Mouse (Mus musculus): Measurements from ENCODE around the gene Mpzl1. TPM values are rescaled to one million over a fixed set of nuclear protein-coding genes. Genes with fewer than 3 reads are reported as not detected.

Gene Mpzl1
- polyA plus RNA-seq, 1 experiment from 2014 or later: 56.3 TPM

- H3K27ac ChIP-seq (ENCODE audit: low read depth, low read length): no peak overlapping the region
- H3K4me3 ChIP-seq (ENCODE audit: low read depth, low read length): no peak overlapping the region
- no peaks in the 10 kb centered on the region for H3K9me3 ChIP-seq (ENCODE audit: control insufficient read depth)
- no peaks in the 10 kb centered on the region for H3K27me3 ChIP-seq (replicated peaks; ENCODE audit: control insufficient read depth, insufficient read depth, low read length)
- TF ChIP-seq CTCF (IDR thresholded peaks at IDR 0.05; ENCODE audit: low read depth): 0 out of 2 replicates have a peak, but pooled peaks have one; percentile 18
- peak; percentile 26; the same call in 1 of the 2 replicates for ATAC-seq
- no peak overlapping the region for H3K9ac ChIP-seq (ENCODE audit: low read depth, low read length)
- H3K4me2 ChIP-seq (replicated peaks; ENCODE audit: low read depth): no peak overlapping the region
- WGBS: 85% methylated on average over 14 of the region's 14 CpGs
- H3K4me1 ChIP-seq (replicated peaks; ENCODE audit: control insufficient read depth, insufficient read depth, low read length): no peaks in the 10 kb centered on the region
- H3K36me3 ChIP-seq (ENCODE audit: control insufficient read depth, insufficient read depth): peaks cover 4% of the 10 kb centered on the region; the same call in 1 of the 2 replicates
These were observed 19.0 kb upstream of the Mpzl1 start for GRCm38 (mm10) chr1:165653126-165653885.

DNA sequence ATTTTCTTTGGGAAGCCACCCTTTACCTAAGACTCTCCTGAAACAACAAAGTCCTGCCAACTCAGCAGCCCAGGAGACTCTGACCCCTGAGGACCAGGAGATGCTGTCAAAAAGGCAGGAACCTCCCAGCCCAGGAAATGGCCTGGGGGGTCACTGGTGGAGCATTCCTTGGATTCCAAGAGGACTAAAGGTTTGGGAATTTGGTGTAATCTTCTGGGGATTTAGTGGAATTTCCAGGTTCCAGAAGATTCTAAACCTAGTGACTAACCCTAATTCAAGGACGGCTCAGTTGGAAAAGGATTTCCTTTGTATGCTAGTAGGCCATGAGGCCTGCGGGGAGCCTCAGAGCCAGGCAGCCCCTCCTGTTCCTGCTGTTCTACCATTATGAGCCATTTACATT lies 18.2 kb upstream of the Mpzl1 start:
- Histone ChIP-seq H3K4me3 (ENCODE audit: low read depth, low read length) (no peak overlapping the region), H3K9ac (ENCODE audit: low read depth, low read length) (no peak overlapping the region), H3K27me3 (replicated peaks; ENCODE audit: control insufficient read depth, insufficient read depth, low read length) (no peaks in the 10 kb centered on the region), H3K27ac (ENCODE audit: low read depth, low read length) (no peak overlapping the region), H3K4me1 (replicated peaks; ENCODE audit: control insufficient read depth, insufficient read depth, low read length) (no peaks in the 10 kb centered on the region), H3K9me3 (ENCODE audit: control insufficient read depth) (no peaks in the 10 kb centered on the region), H3K36me3 (ENCODE audit: control insufficient read depth, insufficient read depth) (peaks cover 4% of the 10 kb centered on the region; the same call in 1 of the 2 replicates), H3K4me2 (replicated peaks; ENCODE audit: low read depth) (no peak overlapping the region)
- no peak for ATAC-seq
- 75% methylated on average over 2 of the region's 2 CpGs for WGBS
- no peak for TF ChIP-seq CTCF (IDR thresholded peaks at IDR 0.05; ENCODE audit: low read depth)

GRCm38 (mm10) chr1:165651158-165651557 lies 16.8 kb upstream of the Mpzl1 start:
- no peak overlapping the region for H3K4me3 ChIP-seq (ENCODE audit: low read depth, low read length)
- H3K9me3 ChIP-seq (ENCODE audit: control insufficient read depth): no peaks in the 10 kb centered on the region
- TF ChIP-seq CTCF (IDR thresholded peaks at IDR 0.05; ENCODE audit: low read depth): no peak
- no peaks in the 10 kb centered on the region for H3K4me1 ChIP-seq (replicated peaks; ENCODE audit: control insufficient read depth, insufficient read depth, low read length)
- 35% methylated on average over 5 of the region's 5 CpGs for WGBS
- no peaks in the 10 kb centered on the region for H3K27me3 ChIP-seq (replicated peaks; ENCODE audit: control insufficient read depth, insufficient read depth, low read length)
- peaks cover 4% of the 10 kb centered on the region; the same call in 1 of the 2 replicates for H3K36me3 ChIP-seq (ENCODE audit: control insufficient read depth, insufficient read depth)
- no peak overlapping the region for H3K27ac ChIP-seq (ENCODE audit: low read depth, low read length)
- no peak overlapping the region for H3K9ac ChIP-seq (ENCODE audit: low read depth, low read length)
- ATAC-seq: no peak
- no peak overlapping the region; the same call in 1 of the 2 replicates for H3K4me2 ChIP-seq (replicated peaks; ENCODE audit: low read depth)

- Histone ChIP-seq H3K4me2 (replicated peaks; ENCODE audit: low read depth) (no peak overlapping the region), H3K9ac (ENCODE audit: low read depth, low read length) (no peak overlapping the region), H3K36me3 (ENCODE audit: control insufficient read depth, insufficient read depth) (no peaks in the 10 kb centered on the region), H3K27me3 (replicated peaks; ENCODE audit: control insufficient read depth, insufficient read depth, low read length) (no peaks in the 10 kb centered on the region), H3K9me3 (ENCODE audit: control insufficient read depth) (no peaks in the 10 kb centered on the region), H3K4me3 (ENCODE audit: low read depth, low read length) (no peak overlapping the region), H3K27ac (ENCODE audit: low read depth, low read length) (no peak overlapping the region), H3K4me1 (replicated peaks; ENCODE audit: control insufficient read depth, insufficient read depth, low read length) (no peaks in the 10 kb centered on the region)
- ATAC-seq: no peak
- 0 out of 2 replicates have a peak, but pooled peaks have one; percentile 13 for TF ChIP-seq CTCF (IDR thresholded peaks at IDR 0.05; ENCODE audit: low read depth)
- 73% methylated on average over 4 of the region's 4 CpGs for WGBS
These were observed 10.8 kb upstream of the Mpzl1 start for GRCm38 (mm10) chr1:165645102-165645501.

- TF ChIP-seq CTCF (IDR thresholded peaks at IDR 0.05; ENCODE audit: low read depth): no peak
- Histone ChIP-seq H3K27ac (ENCODE audit: low read depth, low read length) (no peak overlapping the region), H3K4me3 (ENCODE audit: low read depth, low read length) (no peak overlapping the region), H3K9me3 (ENCODE audit: control insufficient read depth) (no peaks in the 10 kb centered on the region), H3K27me3 (replicated peaks; ENCODE audit: control insufficient read depth, insufficient read depth, low read length) (no peaks in the 10 kb centered on the region), H3K9ac (ENCODE audit: low read depth, low read length) (no peak overlapping the region), H3K4me1 (replicated peaks; ENCODE audit: control insufficient read depth, insufficient read depth, low read length) (no peaks in the 10 kb centered on the region), H3K4me2 (replicated peaks; ENCODE audit: low read depth) (no peak overlapping the region), H3K36me3 (ENCODE audit: control insufficient read depth, insufficient read depth) (no peaks in the 10 kb centered on the region)
- 65% methylated on average over 5 of the region's 5 CpGs for WGBS
- ATAC-seq: no peak
These were observed 9.4 kb upstream of the Mpzl1 start for GRCm38 (mm10) chr1:165643735-165644134.

DNA sequence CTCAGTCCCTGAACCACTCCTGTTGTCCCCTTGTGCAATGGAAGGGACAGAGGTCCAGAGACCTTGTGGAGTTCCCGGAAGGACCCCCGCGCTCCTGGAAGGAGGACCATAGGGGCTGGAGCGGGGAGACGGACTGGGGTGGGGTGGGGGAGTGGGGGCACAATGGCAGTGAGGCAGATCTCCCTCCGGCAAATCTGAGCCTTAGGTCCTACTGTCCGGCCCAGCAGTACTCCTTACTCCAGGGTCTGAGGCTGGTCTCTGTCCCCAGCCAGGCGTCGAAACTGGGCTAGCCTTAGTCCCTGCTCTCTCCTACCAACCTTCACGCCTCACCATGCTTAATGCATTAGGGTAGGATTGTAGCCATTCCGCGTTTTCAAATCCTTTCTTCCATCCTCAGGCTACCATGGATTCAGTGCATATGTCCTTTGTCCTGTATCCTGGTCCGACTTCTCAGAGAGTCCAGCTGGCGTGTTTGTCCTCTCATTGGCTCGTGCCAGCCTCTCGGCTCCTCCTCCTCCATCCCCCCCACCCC lies 8.5 kb upstream of the Mpzl1 start:
- 0% methylated on average over 16 of the region's 16 CpGs for WGBS
- Histone ChIP-seq H3K4me2 (replicated peaks; ENCODE audit: low read depth) (peak overlapping the region; percentile 76), H3K36me3 (ENCODE audit: control insufficient read depth, insufficient read depth) (no peaks in the 10 kb centered on the region), H3K4me3 (ENCODE audit: low read depth, low read length) (peak overlapping the region; percentile 74), H3K9ac (ENCODE audit: low read depth, low read length) (peak overlapping the region; percentile 91), H3K27me3 (replicated peaks; ENCODE audit: control insufficient read depth, insufficient read depth, low read length) (no peaks in the 10 kb centered on the region), H3K27ac (ENCODE audit: low read depth, low read length) (peak overlapping the region; percentile 95), H3K9me3 (ENCODE audit: control insufficient read depth) (no peaks in the 10 kb centered on the region), H3K4me1 (replicated peaks; ENCODE audit: control insufficient read depth, insufficient read depth, low read length) (no peaks in the 10 kb centered on the region)
- ATAC-seq: peak; percentile 44
- no peak for TF ChIP-seq CTCF (IDR thresholded peaks at IDR 0.05; ENCODE audit: low read depth)
